Mouse (Mus musculus): ENCODE results near the gene Vgll4. TPM values are rescaled to one million over a fixed set of nuclear protein-coding genes. Genes with fewer than 3 reads are reported as not detected.
A peak's percentile ranks its signal among the peaks of the same experiment; 100 is the strongest.

The Vgll4 gene
- total RNA-seq, 2 experiments from 2014 or later: 57.6 to 59.9 TPM

GRCm38 (mm10) chr6:114875018-114875558, 94.7 kb downstream of the Vgll4 start:
- DNase-seq (ENCODE audit: low spot score in 2 of 2): peak; percentile 89 to 93

GRCm38 (mm10) chr6:114874138-114874928, 95.5 kb downstream of the Vgll4 start:
- no peak for DNase-seq (ENCODE audit: low spot score in 2 of 2)

- DNase-seq (ENCODE audit: low spot score in 2 of 2): no peak
Measured at GRCm38 (mm10) chr6:114873808-114874137, 96.0 kb downstream of the Vgll4 start.

- no peak for DNase-seq (ENCODE audit: low spot score in 2 of 2)
Measured at GRCm38 (mm10) chr6:114871010-114871660, 98.7 kb downstream of the Vgll4 start.

GRCm38 (mm10) chr6:114869501-114870076, 100.2 kb downstream of the Vgll4 start:
- DNase-seq (ENCODE audit: low spot score in 2 of 2): no peak

- DNase-seq (ENCODE audit: low spot score in 2 of 2): no peak
Measured at GRCm38 (mm10) chr6:114868656-114869055, 101.1 kb downstream of the Vgll4 start.

- DNase-seq (ENCODE audit: low spot score in 2 of 2): no peak
Measured at GRCm38 (mm10) chr6:114866619-114867018, 103.2 kb downstream of the Vgll4 start.

- DNase-seq (ENCODE audit: low spot score in 2 of 2): no peak
Measured at GRCm38 (mm10) chr6:114866078-114866477, 103.7 kb downstream of the Vgll4 start.

- no peak for DNase-seq (ENCODE audit: low spot score in 2 of 2)
Measured at GRCm38 (mm10) chr6:114864421-114864820, 105.4 kb downstream of the Vgll4 start.

- no peak for DNase-seq (ENCODE audit: low spot score in 2 of 2)
Measured at GRCm38 (mm10) chr6:114863501-114863900, 106.3 kb downstream of the Vgll4 start.

GRCm38 (mm10) chr6:114862046-114862445, 107.7 kb downstream of the Vgll4 start:
- DNase-seq (ENCODE audit: low spot score in 2 of 2): no peak

- DNase-seq (ENCODE audit: low spot score in 2 of 2): no peak
Measured at GRCm38 (mm10) chr6:114861591-114861990, 108.2 kb downstream of the Vgll4 start.

GRCm38 (mm10) chr6:114860677-114861568, 108.9 kb downstream of the Vgll4 start:
- no peak for DNase-seq (ENCODE audit: low spot score in 2 of 2)

- DNase-seq (ENCODE audit: low spot score in 2 of 2): no peak
Measured at GRCm38 (mm10) chr6:114858722-114859053, 111.1 kb downstream of the Vgll4 start.

GRCm38 (mm10) chr6:114857996-114858721, 111.6 kb downstream of the Vgll4 start:
- no peak for DNase-seq (ENCODE audit: low spot score in 2 of 2)

GRCm38 (mm10) chr6:114856501-114856900, 113.3 kb downstream of the Vgll4 start:
- no peak for DNase-seq (ENCODE audit: low spot score in 2 of 2)

- DNase-seq (ENCODE audit: low spot score in 2 of 2): no peak
Measured at GRCm38 (mm10) chr6:114855644-114856043, 114.2 kb downstream of the Vgll4 start.

GRCm38 (mm10) chr6:114854368-114854767, 115.4 kb downstream of the Vgll4 start:
- DNase-seq (ENCODE audit: low spot score in 2 of 2): no peak

GRCm38 (mm10) chr6:114852739-114853138, 117.1 kb downstream of the Vgll4 start:
- no peak for DNase-seq (ENCODE audit: low spot score in 2 of 2)

- no peak for DNase-seq (ENCODE audit: low spot score in 2 of 2)
Measured at GRCm38 (mm10) chr6:114851688-114852087, 118.1 kb downstream of the Vgll4 start.
